ENCODE assay signal across 8 mouse cellular contexts in genomic region chr12:73779332-73780231, GRCm38 (mm10).
DNase-seq lines count a peak whose midpoint lies in the region; ATAC-seq lines count a peak whose summit lies in the region.

No protein-coding gene starts in this region.

- 55% methylated on average over 13 of the region's 13 CpGs for WGBS in limb, embryonic 11.5 days
- WGBS in limb, embryonic 10.5 days: 72% methylated on average over 13 of the region's 13 CpGs
- 44% methylated on average over 13 of the region's 13 CpGs for WGBS in heart, embryonic 14.5 days
- 19% methylated on average over 13 of the region's 13 CpGs for WGBS in liver, embryonic 15.5 days (ENCODE audit: insufficient replicate concordance)

- no peak overlapping the region for H3K27ac ChIP-seq in limb, embryonic 11.5 days (replicated peaks; ENCODE audit: low read depth, low read length)
- H3K27ac ChIP-seq in limb, embryonic 10.5 days: no peak overlapping the region; the same call in 1 of the 2 replicates
- H3K27ac ChIP-seq in heart, embryonic 14.5 days (replicated peaks in 1 of 2; ENCODE audit: control insufficient read depth in 1 of 2, insufficient read depth in 1 of 2, low read depth in 2 of 2, low read length in 2 of 2): peak overlapping the region; percentile 83 to 87
- no peak overlapping the region for H3K27ac ChIP-seq in liver, embryonic 15.5 days (replicated peaks)

- ATAC-seq in limb, embryonic 11.5 days (ENCODE audit: insufficient number of reproducible peaks, low FRiP score, low TSS enrichment, low read depth): peak; percentile 68; the same call in 1 of the 2 replicates
- ATAC-seq in heart, embryonic 14.5 days (ENCODE audit: insufficient number of reproducible peaks, insufficient read depth, low FRiP score, low read depth): no peak
- ATAC-seq in liver, embryonic 15.5 days (ENCODE audit: insufficient read depth): peak; percentile 57

- no peak overlapping the region for H3K9ac ChIP-seq in limb, embryonic 11.5 days (ENCODE audit: low read length)
- H3K9ac ChIP-seq in heart, embryonic 14.5 days (ENCODE audit: low read length): 0 out of 2 replicates have a peak overlapping the region, but pooled peaks have one; percentile 14
- no peak overlapping the region for H3K9ac ChIP-seq in liver, embryonic 15.5 days

- H3K4me2 ChIP-seq in limb, embryonic 11.5 days (ENCODE audit: low read depth, severe bottlenecking): no peak overlapping the region
- H3K4me2 ChIP-seq in heart, embryonic 14.5 days (ENCODE audit: low read length): peak overlapping the region; percentile 19; the same call in 1 of the 2 replicates
- peak overlapping the region; percentile 27 for H3K4me2 ChIP-seq in liver, embryonic 15.5 days

- peaks cover 4% of the 10 kb centered on the region; the same call in 1 of the 2 replicates for H3K4me1 ChIP-seq in limb, embryonic 11.5 days (ENCODE audit: control insufficient read depth, insufficient read depth, low read length)
- H3K4me1 ChIP-seq in limb, embryonic 10.5 days: peaks cover 14% of the 10 kb centered on the region
- H3K4me1 ChIP-seq in heart, embryonic 14.5 days (ENCODE audit: control insufficient read depth in 2 of 2, insufficient read depth in 2 of 2, low read length in 2 of 2): peaks cover 34 to 47% of the 10 kb centered on the region in 2 experiments
- no peaks in the 10 kb centered on the region; the same call in 1 of the 2 replicates for H3K4me1 ChIP-seq in liver, embryonic 15.5 days (replicated peaks)

- no peak overlapping the region for H3K4me3 ChIP-seq in limb, embryonic 11.5 days (ENCODE audit: low read depth, low read length)
- H3K4me3 ChIP-seq in limb, embryonic 10.5 days: no peak overlapping the region
- H3K4me3 ChIP-seq in heart, embryonic 14.5 days (ENCODE audit: control insufficient read depth in 1 of 2, insufficient read depth in 1 of 2, low read depth in 1 of 2, low read length in 2 of 2): no peak overlapping the region
- H3K4me3 ChIP-seq in liver, embryonic 15.5 days (replicated peaks): no peak overlapping the region

- H3K27me3 ChIP-seq in limb, embryonic 11.5 days (ENCODE audit: control insufficient read depth, insufficient read depth, low read length): no peaks in the 10 kb centered on the region
- H3K27me3 ChIP-seq in limb, embryonic 10.5 days (ENCODE audit: low read depth, poor library complexity, severe bottlenecking): no peaks in the 10 kb centered on the region
- H3K27me3 ChIP-seq in heart, embryonic 14.5 days (ENCODE audit: control insufficient read depth, insufficient read depth, low read length): no peaks in the 10 kb centered on the region
- no peaks in the 10 kb centered on the region for H3K27me3 ChIP-seq in liver, embryonic 15.5 days
- no peaks in the 10 kb centered on the region for H3K27me3 ChIP-seq in splenic B cell, adult 2 months (ENCODE audit: control insufficient read depth, insufficient read depth, low read length, poor library complexity, severe bottlenecking)

- no peaks in the 10 kb centered on the region for H3K36me3 ChIP-seq in limb, embryonic 11.5 days (ENCODE audit: control insufficient read depth, insufficient read depth, low read length)
- H3K36me3 ChIP-seq in limb, embryonic 10.5 days: no peaks in the 10 kb centered on the region
- H3K36me3 ChIP-seq in heart, embryonic 14.5 days (ENCODE audit: control insufficient read depth, insufficient read depth, low read length): no peaks in the 10 kb centered on the region; the same call in 1 of the 2 replicates
- H3K36me3 ChIP-seq in liver, embryonic 15.5 days (replicated peaks): no peaks in the 10 kb centered on the region
- no peaks in the 10 kb centered on the region for H3K36me3 ChIP-seq in splenic B cell, adult 2 months (ENCODE audit: control insufficient read depth, insufficient read depth, low read length, poor library complexity, severe bottlenecking)

- peak; percentile 52 for DNase-seq in limb, embryonic 11.5 days (ENCODE audit: low spot score)
- no peak for DNase-seq in limb, embryonic 10.5 days (ENCODE audit: low spot score)
- DNase-seq in adrenal gland, adult 2 months: peak; percentile 89
- peak; percentile 48 for DNase-seq in splenic B cell, adult 2 months (ENCODE audit: low read depth, low spot score)
- DNase-seq in retina, embryonic 14.5 days (ENCODE audit: low spot score): no peak
- no peak for DNase-seq in cerebellum, adult 11 months

- no peaks in the 10 kb centered on the region for H3K9me3 ChIP-seq in limb, embryonic 11.5 days (ENCODE audit: control insufficient read depth, low read length)
- H3K9me3 ChIP-seq in limb, embryonic 10.5 days (replicated peaks): no peaks in the 10 kb centered on the region
- H3K9me3 ChIP-seq in heart, embryonic 14.5 days (ENCODE audit: control insufficient read depth, low read length): no peaks in the 10 kb centered on the region
- H3K9me3 ChIP-seq in liver, embryonic 15.5 days (replicated peaks): no peaks in the 10 kb centered on the region

Comparison
In these comparisons a context has a peak if more than half of its experiments do, and no peak if none do; other contexts are left out.
1. DNase-seq: peak in limb, embryonic 11.5 days (single experiment), adrenal gland, adult 2 months (single experiment) and splenic B cell, adult 2 months (single experiment); none in limb, embryonic 10.5 days (single experiment), retina, embryonic 14.5 days (single experiment) and cerebellum, adult 11 months (single experiment).
2. H3K27ac ChIP-seq: peak in heart, embryonic 14.5 days (2 of 2); none in limb, embryonic 11.5 days (single experiment), limb, embryonic 10.5 days (single experiment) and liver, embryonic 15.5 days (single experiment).